Mouse (Mus musculus) heart, embryonic 16.5 days (tissue): Measurements from ENCODE around the gene Usp13. TPM values are rescaled to one million over a fixed set of nuclear protein-coding genes. Genes with fewer than 3 reads are reported as not detected.
A peak's percentile ranks its signal among the peaks of the same experiment; 100 is the strongest.

Experiments
- ATAC-seq: fragments of 200-750 bp; cut with Nextera tagmentation; replicated peaks from 2 replicates; pipeline ENCODE4 v1.8.0; 2017; ENCODE audit warnings: moderate number of reproducible peaks; ENCODE audit not compliant: insufficient read depth, low FRiP score; ENCODE audit errors: extremely low read depth
- H3K27ac ChIP-seq: fragments of 300-500 bp; sonication (generic); 2 replicates; pipeline ENCODE4 v1.5.1; 2014; ENCODE audit warnings: mild to moderate bottlenecking, low read length, control low read depth, moderate library complexity
- H3K27me3 ChIP-seq: fragments of 300-500 bp; sonication (generic); 2 replicates; pipeline ENCODE4 v1.6.1; 2014; ENCODE audit warnings: low read length, mixed read lengths; ENCODE audit not compliant: control insufficient read depth, insufficient read depth
- H3K36me3 ChIP-seq: fragments of 300-500 bp; sonication (generic); 2 replicates; pipeline ENCODE4 v1.6.1; 2014; ENCODE audit not compliant: control insufficient read depth, insufficient read depth
- H3K4me1 ChIP-seq: fragments of 300-500 bp; sonication (generic); 2 replicates; pipeline ENCODE4 v1.6.1; 2014; ENCODE audit warnings: low read length, mixed read lengths; ENCODE audit not compliant: control insufficient read depth, insufficient read depth
- H3K4me2 ChIP-seq: fragments of 300-500 bp; sonication (generic); 2 replicates; pipeline ENCODE4 v1.6.1; 2014; ENCODE audit warnings: low read depth, mild to moderate bottlenecking, control low read depth, low read length
- H3K4me3 ChIP-seq: fragments of 300-500 bp; sonication (generic); 2 replicates; pipeline ENCODE4 v1.5.1; 2014; ENCODE audit warnings: mild to moderate bottlenecking, control low read depth, low read length
- H3K9ac ChIP-seq: fragments of 300-500 bp; sonication (generic); 2 replicates; pipeline ENCODE4 v1.6.1; 2014; ENCODE audit warnings: low read length, control low read depth
- H3K9me3 ChIP-seq: fragments of 300-500 bp; sonication (generic); replicated peaks from 2 replicates; pipeline ENCODE4 v1.6.1; 2016; ENCODE audit warnings: low read length; ENCODE audit not compliant: control insufficient read depth
- WGBS: fragments of 180-500 bp; shearing (Covaris S2); extraction: QIAGEN DNeasy Blood & Tissue Kit; methylation state at CpG from one replicate; pipeline ENCODE4 v1.1.7; 2014; 5-methylcytosine and 5-hydroxymethylcytosine counted together
- polyA plus RNA-seq: library from polyadenylated mRNA; unstranded; fragments of >200 nt; fragmentation: Nextera tagmentation; extraction: Ambion mirVana; gene quantifications from 2 replicates; pipeline ENCODE4 v1.2.1, GENCODE M21; 2015

Usp13 gene
- 58.1 and 63.2 TPM in 2 replicates for polyA plus RNA-seq

DNA sequence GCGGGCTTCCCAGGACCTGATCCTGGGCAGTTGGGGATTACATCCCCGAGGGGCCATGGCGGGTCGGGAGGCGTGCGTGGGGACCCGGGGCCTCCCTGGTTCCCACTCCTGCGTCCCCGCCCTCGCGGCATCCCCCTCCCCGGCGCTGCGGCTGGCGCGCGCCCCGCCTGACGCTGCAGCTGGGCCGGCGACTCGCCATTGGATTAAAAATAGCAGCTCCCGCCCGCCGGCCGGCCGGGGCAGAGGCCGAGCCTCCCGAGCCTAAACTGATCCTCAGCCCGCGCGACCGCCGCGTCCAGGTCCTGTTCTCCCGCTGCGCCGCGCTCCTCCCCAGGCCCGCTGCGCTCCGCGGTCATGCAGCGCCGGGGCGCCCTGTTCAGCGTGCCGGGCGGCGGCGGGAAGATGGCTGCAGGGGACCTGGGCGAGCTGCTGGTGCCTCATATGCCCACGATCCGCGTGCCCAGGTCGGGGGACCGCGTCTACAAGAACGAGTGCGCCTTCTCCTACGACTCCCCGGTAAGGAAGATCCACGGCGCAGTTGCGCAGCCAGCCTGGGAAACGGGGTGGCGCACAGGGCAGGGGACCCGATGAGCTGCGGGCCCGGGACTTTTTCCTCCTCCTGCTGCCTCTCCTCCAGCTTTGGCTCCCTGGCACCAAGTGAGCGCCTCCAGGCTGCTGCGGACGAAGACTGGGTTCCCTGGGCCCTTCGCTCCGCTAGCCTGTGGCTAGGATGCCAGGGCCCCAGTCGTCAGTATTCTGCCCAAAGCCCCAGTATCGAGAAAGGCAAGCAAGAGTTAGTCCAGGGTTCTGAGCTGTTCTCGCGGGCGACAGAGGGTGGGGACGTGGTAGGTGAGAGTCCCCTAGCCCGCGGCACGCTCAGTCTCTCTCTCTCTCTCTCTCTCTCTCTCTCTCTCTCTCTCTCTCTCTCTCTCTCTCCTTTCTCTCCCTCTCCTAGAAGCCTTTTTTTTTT lies at the start of gene Usp13:
TSS of gene Usp13 (plus strand) at position 190 of the 970 bp plus-strand sequence.
- H3K4me3 ChIP-seq: peak within 1 kb of the TSS; percentile 93
- peak; percentile 86 for ATAC-seq
- H3K27ac ChIP-seq: peak within 1 kb of the TSS; percentile 98
- no peaks in the 10 kb centered on the region for H3K9me3 ChIP-seq
- H3K27me3 ChIP-seq: no peaks in the 10 kb centered on the region
- H3K4me1 ChIP-seq: peaks cover 25% of the 10 kb centered on the region
- H3K9ac ChIP-seq: peak within 1 kb of the TSS; percentile 97
- H3K36me3 ChIP-seq: no peaks in the 10 kb centered on the region
- H3K4me2 ChIP-seq: peak within 1 kb of the TSS; percentile 67
- WGBS: under 1% methylated on average over 81 of the region's 84 CpGs

DNA sequence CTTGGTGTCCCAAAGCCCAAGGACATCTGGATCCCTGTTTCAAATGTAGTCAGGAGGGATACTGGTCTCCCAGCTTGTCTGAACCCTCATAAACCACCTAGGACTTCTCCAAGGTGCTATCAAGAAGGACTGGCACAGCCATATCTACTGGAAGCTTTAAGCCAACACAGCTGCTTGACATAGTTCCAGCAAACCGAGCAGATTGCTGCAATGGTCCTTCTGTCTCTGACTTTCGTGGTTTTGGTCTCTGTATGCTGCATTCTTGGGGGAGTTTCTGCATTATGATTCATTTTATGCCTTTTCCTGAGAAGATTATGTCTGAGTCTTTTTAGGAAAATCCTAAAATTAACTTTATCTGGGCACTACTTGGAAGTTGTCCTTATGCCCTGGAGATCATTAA lies 46.6 kb upstream of the Usp13 start:
- H3K27me3 ChIP-seq: no peaks in the 10 kb centered on the region
- H3K27ac ChIP-seq: no peak overlapping the region
- H3K4me3 ChIP-seq: no peak overlapping the region
- no peaks in the 10 kb centered on the region for H3K36me3 ChIP-seq
- no peaks in the 10 kb centered on the region for H3K9me3 ChIP-seq
- ATAC-seq: no peak
- WGBS: 64% methylated on average over 2 of the region's 2 CpGs
- no peak overlapping the region for H3K4me2 ChIP-seq
- no peaks in the 10 kb centered on the region for H3K4me1 ChIP-seq
- H3K9ac ChIP-seq: no peak overlapping the region

DNA sequence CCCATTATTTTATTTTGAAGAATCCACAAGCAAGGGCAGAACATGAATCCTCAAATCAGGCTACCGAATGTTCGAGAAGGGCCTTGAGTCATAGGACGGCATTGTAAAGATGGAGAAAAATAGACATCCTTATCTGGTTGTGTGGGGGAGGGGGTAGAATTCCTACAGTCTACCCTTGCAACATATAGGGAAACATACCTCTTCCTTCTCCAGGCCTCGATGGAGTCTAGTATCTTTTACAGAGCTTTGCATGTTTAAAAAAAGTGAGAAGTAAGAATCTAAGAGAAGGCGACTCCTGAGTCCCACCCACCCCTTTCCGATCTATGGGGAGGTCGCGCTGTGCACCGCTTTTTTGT lies 367 bp upstream of the Usp13 start:
- H3K9ac ChIP-seq: peak overlapping the region; percentile 97
- ATAC-seq: no peak
- 4% methylated on average over 9 of the region's 9 CpGs for WGBS
- H3K27me3 ChIP-seq: no peaks in the 10 kb centered on the region
- H3K27ac ChIP-seq: peak overlapping the region; percentile 98
- H3K36me3 ChIP-seq: no peaks in the 10 kb centered on the region
- peak overlapping the region; percentile 93 for H3K4me3 ChIP-seq
- peaks cover 20% of the 10 kb centered on the region for H3K4me1 ChIP-seq
- H3K4me2 ChIP-seq: peak overlapping the region; percentile 67
- no peaks in the 10 kb centered on the region for H3K9me3 ChIP-seq

DNA sequence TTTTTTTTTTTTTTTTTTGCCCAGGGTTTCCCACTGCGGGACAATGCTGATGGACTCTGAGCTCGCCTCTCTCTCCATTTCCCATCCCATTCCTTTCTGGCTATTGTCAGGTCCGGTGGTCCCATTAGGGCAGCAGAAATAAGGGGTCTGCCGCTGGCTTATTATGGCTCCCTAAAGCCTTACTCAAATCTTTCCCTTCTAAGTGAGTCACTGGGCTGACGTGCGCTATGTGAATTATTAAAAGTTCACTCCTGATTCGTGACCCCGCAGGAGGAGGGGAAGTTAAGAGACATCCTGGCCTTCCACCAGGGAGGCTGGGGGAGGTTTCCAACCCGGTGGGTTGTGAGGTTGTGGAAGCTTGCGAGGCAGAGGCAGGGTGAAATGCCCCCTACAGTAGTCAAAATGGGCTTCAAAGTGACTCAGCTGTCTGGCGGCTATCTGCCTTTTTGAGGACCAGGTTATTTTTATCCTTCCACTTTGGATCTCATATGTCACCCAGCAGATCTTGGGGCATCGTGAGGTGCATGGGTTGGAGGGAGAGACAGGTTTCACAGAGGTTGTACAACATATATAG lies 1.1 kb downstream of the Usp13 start:
- ATAC-seq: 0 out of 2 replicates have a peak, but pooled peaks have one; percentile 14
- peak overlapping the region; percentile 98 for H3K27ac ChIP-seq
- H3K9me3 ChIP-seq: no peaks in the 10 kb centered on the region
- no peaks in the 10 kb centered on the region for H3K36me3 ChIP-seq
- peak overlapping the region; percentile 67 for H3K4me2 ChIP-seq
- peaks cover 33% of the 10 kb centered on the region for H3K4me1 ChIP-seq
- WGBS: 2% methylated on average over 12 of the region's 12 CpGs
- no peaks in the 10 kb centered on the region for H3K27me3 ChIP-seq
- peak overlapping the region; percentile 97 for H3K9ac ChIP-seq
- peak overlapping the region; percentile 93 for H3K4me3 ChIP-seq

DNA sequence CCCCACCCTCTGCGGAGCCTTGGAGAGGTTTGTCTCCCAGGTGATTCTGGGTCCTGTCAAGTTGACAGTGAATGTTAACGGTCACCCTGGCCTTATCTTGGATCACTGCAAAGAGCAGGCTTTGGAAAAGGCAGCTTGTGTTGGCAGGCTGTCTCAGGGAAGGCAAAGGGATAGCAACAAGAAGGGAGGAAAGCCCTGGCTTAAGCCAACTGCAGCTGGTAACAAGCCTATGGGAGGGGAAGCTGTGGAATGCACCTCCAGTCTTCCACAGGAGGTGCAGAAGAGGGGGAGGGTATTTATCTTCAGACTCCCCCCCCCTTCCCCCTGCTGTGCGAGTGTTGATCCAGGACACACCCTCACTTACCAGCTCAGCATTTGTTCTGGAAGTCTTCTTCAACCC lies 5.3 kb downstream of the Usp13 start:
- WGBS: 8% methylated on average over 3 of the region's 3 CpGs
- Histone ChIP-seq H3K9me3 (no peaks in the 10 kb centered on the region), H3K9ac (peak overlapping the region; percentile 18), H3K4me3 (peak overlapping the region; percentile 7; the same call in 1 of the 2 replicates), H3K27me3 (no peaks in the 10 kb centered on the region), H3K27ac (peak overlapping the region; percentile 93), H3K4me2 (peak overlapping the region; percentile 36), H3K36me3 (no peaks in the 10 kb centered on the region), H3K4me1 (peaks cover 67% of the 10 kb centered on the region)
- ATAC-seq: peak; percentile 71

DNA sequence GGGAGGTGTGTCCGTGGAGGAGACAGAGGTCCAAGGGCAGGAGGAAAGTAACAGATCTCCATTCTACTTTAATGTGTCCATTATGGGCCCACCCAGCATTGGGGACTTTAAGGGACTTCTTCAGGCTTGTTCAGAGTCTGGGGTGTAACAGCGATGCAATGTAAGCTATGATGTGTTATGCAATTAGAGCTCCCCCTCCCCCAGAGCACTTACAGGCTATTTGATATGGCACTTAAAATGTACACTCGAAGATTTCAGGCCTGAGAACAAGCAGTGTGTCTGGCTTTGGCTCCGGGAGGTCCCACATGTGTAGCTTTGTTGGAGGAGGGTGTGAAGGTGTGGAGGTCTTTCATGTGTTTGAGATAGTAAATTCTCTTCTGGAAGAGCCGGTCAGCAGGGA lies 7.6 kb downstream of the Usp13 start:
- Histone ChIP-seq H3K36me3 (no peaks in the 10 kb centered on the region), H3K9me3 (no peaks in the 10 kb centered on the region), H3K4me1 (peaks cover 60% of the 10 kb centered on the region), H3K4me2 (peak overlapping the region; percentile 35), H3K27me3 (no peaks in the 10 kb centered on the region), H3K4me3 (no peak overlapping the region), H3K27ac (peak overlapping the region; percentile 63), H3K9ac (no peak overlapping the region)
- no peak for ATAC-seq
- 52% methylated on average over 5 of the region's 5 CpGs for WGBS

DNA sequence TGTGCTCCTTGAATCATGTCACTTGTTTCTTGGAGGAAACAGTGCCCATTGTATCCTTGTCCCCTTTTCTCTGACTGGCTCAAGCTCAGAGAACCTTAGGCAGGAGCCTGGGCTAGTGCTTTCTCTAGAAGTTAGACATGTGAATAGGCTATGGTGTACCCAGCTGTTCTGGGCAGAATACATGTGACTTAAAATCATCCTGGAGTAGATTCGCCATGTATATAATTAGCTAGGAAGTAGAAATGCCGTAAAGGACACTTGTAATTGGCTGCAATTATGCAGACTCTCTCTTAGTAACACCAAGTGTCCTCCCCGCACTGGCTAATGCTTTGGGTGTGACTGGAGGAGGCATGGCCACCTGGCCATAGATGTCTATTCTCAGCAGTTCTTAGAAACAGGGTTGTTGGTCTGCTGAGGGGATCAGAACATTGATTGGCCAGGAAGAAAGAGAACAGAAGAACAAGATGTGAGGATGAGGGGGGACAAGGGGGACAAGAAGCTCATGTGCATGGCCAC lies 8.7 kb downstream of the Usp13 start:
- H3K9ac ChIP-seq: no peak overlapping the region
- no peak overlapping the region for H3K4me2 ChIP-seq
- no peaks in the 10 kb centered on the region for H3K9me3 ChIP-seq
- 78% methylated on average over 3 of the region's 3 CpGs for WGBS
- no peak overlapping the region for H3K4me3 ChIP-seq
- H3K4me1 ChIP-seq: peaks cover 58% of the 10 kb centered on the region
- no peaks in the 10 kb centered on the region for H3K36me3 ChIP-seq
- no peak overlapping the region for H3K27ac ChIP-seq
- no peak for ATAC-seq
- no peaks in the 10 kb centered on the region for H3K27me3 ChIP-seq

DNA sequence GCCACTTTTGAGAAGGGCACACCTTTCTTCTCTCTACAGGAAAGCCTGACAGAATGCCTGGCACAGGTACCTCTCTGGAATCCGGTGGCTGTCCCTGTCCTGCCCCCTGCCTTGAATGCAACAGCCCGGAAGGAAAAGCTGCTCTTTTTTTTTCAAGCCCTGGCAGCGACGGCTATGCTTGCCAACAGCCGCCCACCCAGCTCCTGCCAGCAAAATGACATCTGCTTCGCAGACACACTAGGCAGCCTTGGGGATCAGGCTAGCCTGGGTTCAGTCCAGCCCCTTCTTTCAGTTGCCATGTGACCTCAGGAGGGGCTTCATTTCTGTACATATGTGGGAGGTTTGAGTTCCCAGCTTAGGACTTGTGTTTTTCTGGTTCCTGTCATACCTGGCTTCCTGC lies 9.4 kb downstream of the Usp13 start:
- ATAC-seq: no peak
- Histone ChIP-seq H3K9ac (no peak overlapping the region), H3K36me3 (no peaks in the 10 kb centered on the region), H3K9me3 (no peaks in the 10 kb centered on the region), H3K4me2 (no peak overlapping the region), H3K27ac (peak overlapping the region; percentile 9; the same call in 1 of the 2 replicates), H3K4me1 (peaks cover 53% of the 10 kb centered on the region), H3K4me3 (no peak overlapping the region), H3K27me3 (no peaks in the 10 kb centered on the region)
- WGBS: 46% methylated on average over 6 of the region's 6 CpGs

DNA sequence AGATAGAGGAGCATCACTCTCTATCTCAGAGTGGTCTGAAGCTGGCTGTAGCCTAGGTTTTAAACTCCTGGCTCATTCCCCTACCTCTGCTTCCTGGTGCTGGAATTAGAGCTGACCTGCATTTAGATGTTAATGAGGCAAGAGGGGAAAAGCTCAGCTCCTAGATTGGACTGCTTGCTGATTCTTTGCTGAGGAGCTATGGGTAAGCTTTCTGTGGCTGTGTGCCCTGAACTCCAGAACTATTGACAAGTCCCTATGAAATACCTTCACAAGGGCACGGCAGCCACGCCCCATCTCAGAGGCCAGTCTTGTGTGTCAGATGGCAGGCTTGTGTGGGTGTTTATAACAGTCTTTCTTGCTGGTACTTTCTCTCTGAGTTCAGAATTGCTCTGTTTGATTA lies 16.5 kb downstream of the Usp13 start:
- H3K27me3 ChIP-seq: no peaks in the 10 kb centered on the region
- no peak overlapping the region for H3K4me2 ChIP-seq
- H3K36me3 ChIP-seq: peaks cover 7% of the 10 kb centered on the region; the same call in 1 of the 2 replicates
- peaks cover 3% of the 10 kb centered on the region; the same call in 1 of the 2 replicates for H3K4me1 ChIP-seq
- no peak overlapping the region for H3K4me3 ChIP-seq
- no peak overlapping the region for H3K27ac ChIP-seq
- 54% methylated on average over 2 of the region's 2 CpGs for WGBS
- H3K9ac ChIP-seq: no peak overlapping the region
- no peak for ATAC-seq
- H3K9me3 ChIP-seq: no peaks in the 10 kb centered on the region
